Mouse (Mus musculus): Measurements from ENCODE around the gene Ushbp1. TPM values are rescaled to one million over a fixed set of nuclear protein-coding genes. Genes with fewer than 3 reads are reported as not detected.
A peak's percentile ranks its signal among the peaks of the same experiment; 100 is the strongest.

The Ushbp1 gene
- total and polyA plus RNA-seq, 2 experiments from 2014 or later, result 4.2 to 5.6 TPM

DNA sequence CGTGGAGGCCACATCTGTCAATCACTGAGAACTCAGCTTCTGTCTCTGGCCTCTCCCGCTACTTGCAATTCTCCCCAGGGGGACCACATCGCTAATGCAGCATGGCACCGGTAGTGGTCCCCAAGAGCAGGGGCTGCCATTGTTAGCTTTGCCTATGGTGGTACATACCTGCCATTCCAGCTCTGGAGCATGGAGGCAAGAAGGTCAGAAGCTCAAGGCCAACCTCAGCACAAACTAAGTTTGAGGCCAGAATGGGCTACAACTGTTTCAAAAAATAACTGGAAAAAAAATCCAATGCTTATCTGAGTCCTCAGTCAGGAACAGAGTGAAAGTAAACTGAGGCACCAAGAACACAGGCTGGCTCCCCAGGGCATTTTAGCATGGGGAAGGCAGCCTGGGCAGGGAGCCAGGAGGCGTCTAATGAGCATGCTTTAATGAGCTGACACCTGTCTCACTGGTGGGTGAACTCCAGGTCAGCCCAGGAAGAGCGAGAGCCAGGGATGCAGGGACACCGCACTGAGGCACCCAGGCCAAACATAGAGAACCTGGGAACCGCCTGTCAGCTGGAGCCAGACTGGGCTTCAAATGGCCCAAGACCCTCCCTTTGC lies 19.1 kb downstream of the Ushbp1 start:
- DNase-seq (no peak), ATAC-seq (no peak)
- TF ChIP-seq CTCF (IDR thresholded peaks at IDR 0.05; ENCODE audit: low read depth), result peak; percentile 36
- peak overlapping the region; percentile 89 for H3K4me2 ChIP-seq (ENCODE audit: low read depth)
- no peaks in the 10 kb centered on the region for H3K9me3 ChIP-seq (ENCODE audit: low read length)
- peaks cover 14% of the 10 kb centered on the region for H3K4me1 ChIP-seq (ENCODE audit: insufficient read depth)
- H3K4me3 ChIP-seq (ENCODE audit: low read depth, low read length), result peak overlapping the region; percentile 39
- H3K27ac ChIP-seq (ENCODE audit: low read depth, low read length), result 0 out of 2 replicates have a peak overlapping the region, but pooled peaks have one; percentile 69
- 28% methylated on average over 8 of the region's 8 CpGs for WGBS
- peak overlapping the region; percentile 58 for H3K9ac ChIP-seq
- 0 out of 2 replicates have a peak, but pooled peaks cover 5% of the 10 kb centered on the region for H3K36me3 ChIP-seq (ENCODE audit: insufficient read depth)
- no peaks in the 10 kb centered on the region for H3K27me3 ChIP-seq (ENCODE audit: insufficient read depth, low read length)

DNA sequence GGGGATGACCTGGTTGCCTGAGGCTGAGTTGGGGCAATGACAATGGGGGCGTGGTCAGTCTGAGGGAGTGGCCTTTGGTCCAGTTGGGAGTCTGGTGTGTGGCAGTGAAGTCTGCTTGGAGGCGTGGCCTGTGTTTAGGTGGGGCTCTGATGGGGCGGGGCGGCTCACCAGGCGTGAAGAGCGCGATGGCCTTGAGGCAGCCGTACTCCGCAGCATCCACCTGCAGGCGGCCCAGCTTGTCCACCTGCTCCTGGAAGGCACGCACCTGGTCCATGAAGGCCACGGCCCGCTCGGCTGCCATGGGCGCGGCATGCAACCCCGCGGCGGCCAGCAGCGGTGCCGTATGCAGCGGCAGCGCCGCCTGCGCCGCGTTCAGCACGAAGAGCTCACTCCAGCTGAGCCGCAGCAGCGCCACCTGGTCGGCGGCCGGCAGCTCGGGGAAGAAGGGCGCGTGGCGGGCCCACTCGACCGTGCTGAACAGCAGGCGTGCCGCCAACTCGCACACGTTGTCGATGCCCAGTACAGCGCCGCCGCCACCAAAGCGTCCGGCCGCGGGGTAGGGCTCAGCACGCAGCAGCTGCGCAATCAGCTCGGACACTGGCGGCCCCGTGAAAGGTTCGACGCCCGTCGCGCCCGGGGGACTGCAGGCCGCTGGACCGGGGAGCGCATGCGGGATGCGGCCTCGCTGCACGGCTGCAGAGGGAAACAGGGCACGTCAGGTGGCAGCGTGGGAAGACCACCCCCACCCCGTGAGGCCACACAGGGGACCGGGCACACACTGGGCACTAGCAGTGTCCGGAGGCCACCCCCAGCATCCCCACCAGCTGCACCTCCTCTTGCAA lies 19.8 kb downstream of the Ushbp1 start:
- peak; percentile 71 for DNase-seq
- Histone ChIP-seq H3K4me3 (ENCODE audit: low read depth, low read length) (peak overlapping the region; percentile 39), H3K4me1 (ENCODE audit: insufficient read depth) (peaks cover 14% of the 10 kb centered on the region), H3K27me3 (ENCODE audit: insufficient read depth, low read length) (no peaks in the 10 kb centered on the region), H3K9ac (peak overlapping the region; percentile 58), H3K27ac (ENCODE audit: low read depth, low read length) (peak overlapping the region; percentile 69), H3K9me3 (ENCODE audit: low read length) (no peaks in the 10 kb centered on the region), H3K36me3 (ENCODE audit: insufficient read depth) (0 out of 2 replicates have a peak, but pooled peaks cover 5% of the 10 kb centered on the region), H3K4me2 (ENCODE audit: low read depth) (peak overlapping the region; percentile 89)
- 3% methylated on average over 74 of the region's 74 CpGs for WGBS
- TF ChIP-seq CTCF (IDR thresholded peaks at IDR 0.05; ENCODE audit: low read depth), result peak; percentile 61
- ATAC-seq, result peak; percentile 1; the same call in 1 of the 2 replicates

DNA sequence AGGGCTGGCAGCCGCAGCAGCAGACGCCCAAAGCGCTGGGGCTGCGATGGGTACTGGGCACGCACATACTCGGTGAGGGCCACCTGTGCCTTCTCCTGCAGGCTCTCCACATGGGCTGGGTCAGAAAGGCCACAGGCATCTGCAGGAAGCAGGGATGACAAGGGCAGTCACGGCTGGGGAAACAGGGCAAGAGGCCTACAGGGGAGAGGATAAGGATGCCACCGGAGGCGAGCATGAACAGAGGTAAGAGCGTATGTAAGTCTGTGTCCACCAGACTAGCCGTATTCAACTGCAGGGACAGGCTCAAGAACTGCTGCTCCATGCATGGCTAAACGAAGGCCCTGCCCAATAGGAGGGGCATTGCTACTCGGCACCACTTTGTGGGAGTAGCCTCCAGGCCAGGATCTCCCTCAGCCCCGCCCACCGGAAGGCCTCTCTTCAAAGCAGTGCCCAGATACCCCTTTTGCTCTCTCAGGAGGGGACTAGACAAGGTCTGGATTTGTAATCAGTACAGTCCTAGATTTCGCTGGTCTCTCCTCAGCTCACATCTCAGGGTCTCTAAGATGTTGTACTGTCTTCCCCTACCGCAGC lies 20.9 kb downstream of the Ushbp1 start:
- Histone ChIP-seq H3K4me2 (ENCODE audit: low read depth) (no peak overlapping the region), H3K27me3 (ENCODE audit: insufficient read depth, low read length) (no peaks in the 10 kb centered on the region), H3K4me1 (ENCODE audit: insufficient read depth) (peaks cover 9% of the 10 kb centered on the region), H3K9me3 (ENCODE audit: low read length) (no peaks in the 10 kb centered on the region), H3K4me3 (ENCODE audit: low read depth, low read length) (no peak overlapping the region), H3K36me3 (ENCODE audit: insufficient read depth) (peaks cover 7% of the 10 kb centered on the region), H3K27ac (ENCODE audit: low read depth, low read length) (no peak overlapping the region), H3K9ac (no peak overlapping the region)
- no peak for TF ChIP-seq CTCF (IDR thresholded peaks at IDR 0.05; ENCODE audit: low read depth)
- no peak for ATAC-seq
- 80% methylated on average over 17 of the region's 17 CpGs for WGBS
- DNase-seq, result no peak

DNA sequence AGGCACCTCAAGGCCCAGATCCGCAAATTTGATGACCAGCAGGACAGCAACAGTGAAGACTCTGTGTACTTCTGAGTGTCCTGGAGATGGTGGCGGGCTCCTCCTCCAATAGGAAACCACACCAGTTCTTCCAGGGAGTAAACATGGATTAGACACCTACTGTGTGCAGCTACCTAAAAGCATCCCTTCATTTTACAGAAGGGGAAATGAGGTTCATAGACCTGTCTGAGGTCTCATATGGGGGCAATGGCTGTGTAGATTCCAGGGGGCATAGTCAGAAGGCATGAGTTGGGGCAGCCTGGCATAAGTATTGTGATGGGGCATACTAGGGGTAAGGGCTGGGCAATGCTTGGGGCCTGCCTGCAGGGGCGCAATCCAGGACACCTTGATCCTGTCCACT lies 22.6 kb downstream of the Ushbp1 start:
- Histone ChIP-seq H3K4me2 (ENCODE audit: low read depth) (no peak overlapping the region), H3K9me3 (ENCODE audit: low read length) (no peaks in the 10 kb centered on the region), H3K9ac (no peak overlapping the region), H3K36me3 (ENCODE audit: insufficient read depth) (peaks cover 17% of the 10 kb centered on the region), H3K4me1 (ENCODE audit: insufficient read depth) (peaks cover 11% of the 10 kb centered on the region), H3K4me3 (ENCODE audit: low read depth, low read length) (no peak overlapping the region), H3K27me3 (ENCODE audit: insufficient read depth, low read length) (no peaks in the 10 kb centered on the region), H3K27ac (ENCODE audit: low read depth, low read length) (no peak overlapping the region)
- TF ChIP-seq CTCF (IDR thresholded peaks at IDR 0.05; ENCODE audit: low read depth), result no peak
- DNase-seq (no peak), ATAC-seq (no peak)
- WGBS, result 90% methylated on average over 3 of the region's 3 CpGs

DNA sequence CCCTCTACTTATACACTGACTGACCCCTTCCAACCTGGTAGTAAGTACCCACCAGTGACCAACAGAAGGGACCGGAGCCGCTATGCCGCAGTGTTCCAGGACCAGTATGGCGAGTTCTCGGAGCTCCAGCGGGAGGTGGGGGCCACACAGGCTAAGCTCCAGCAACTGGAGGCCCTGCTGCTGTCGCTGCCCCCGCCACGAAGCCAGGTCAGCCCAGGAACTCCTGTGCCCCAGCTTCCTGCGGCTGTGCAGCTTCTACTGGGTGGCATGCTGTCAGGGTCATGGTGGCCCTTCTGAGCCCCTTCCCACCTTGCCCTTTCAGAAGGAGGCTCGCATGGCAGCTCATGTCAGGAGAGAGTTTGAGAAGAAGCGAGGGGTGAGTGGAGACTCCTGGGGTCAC lies 23.2 kb downstream of the Ushbp1 start:
- Histone ChIP-seq H3K4me3 (ENCODE audit: low read depth, low read length) (no peak overlapping the region), H3K4me2 (ENCODE audit: low read depth) (no peak overlapping the region), H3K4me1 (ENCODE audit: insufficient read depth) (peaks cover 15% of the 10 kb centered on the region), H3K9me3 (ENCODE audit: low read length) (no peaks in the 10 kb centered on the region), H3K27me3 (ENCODE audit: insufficient read depth, low read length) (no peaks in the 10 kb centered on the region), H3K27ac (ENCODE audit: low read depth, low read length) (no peak overlapping the region), H3K9ac (no peak overlapping the region), H3K36me3 (ENCODE audit: insufficient read depth) (peaks cover 17% of the 10 kb centered on the region)
- TF ChIP-seq CTCF (IDR thresholded peaks at IDR 0.05; ENCODE audit: low read depth), result no peak
- no peak for ATAC-seq
- 88% methylated on average over 12 of the region's 12 CpGs for WGBS
- DNase-seq, result no peak

DNA sequence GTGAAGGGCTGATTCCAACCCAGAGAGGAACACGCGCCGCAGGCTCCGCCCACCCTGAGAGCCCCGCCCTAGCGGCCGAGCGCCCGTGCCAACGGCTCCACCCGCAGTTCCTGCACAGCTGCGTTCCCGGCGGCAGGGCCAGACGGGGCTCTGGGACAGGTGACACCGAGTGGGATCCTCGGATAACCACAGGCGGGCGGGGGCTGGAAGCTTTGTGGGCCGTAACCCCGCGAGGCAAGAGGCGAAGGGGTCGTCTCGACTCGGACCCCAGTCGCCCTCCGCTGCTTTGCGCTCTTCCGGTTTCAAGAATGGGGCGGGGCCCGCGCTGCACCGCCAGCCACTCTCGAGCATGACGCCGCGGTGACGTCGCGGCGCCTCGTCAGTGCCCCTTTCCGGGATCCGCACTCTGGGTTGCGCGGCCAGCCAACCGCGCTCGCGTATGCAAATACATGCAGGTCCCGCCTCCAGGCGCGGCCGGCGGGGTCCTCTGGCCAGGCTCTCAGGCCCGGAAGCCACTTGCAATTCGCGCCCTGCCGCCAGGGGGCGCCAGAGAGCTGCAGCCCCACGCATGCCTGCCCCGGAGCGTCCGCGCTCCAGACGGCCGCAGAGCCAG lies 24.3 kb downstream of the Ushbp1 start, which contains the start of gene Ocel1:
Gene Ocel1, plus strand, starts transcription at position 63 of the 613 bp plus-strand sequence.
- Histone ChIP-seq H3K9me3 (ENCODE audit: low read length) (no peaks in the 10 kb centered on the region), H3K4me2 (ENCODE audit: low read depth) (peak within 1 kb of the TSS; percentile 41), H3K4me1 (ENCODE audit: insufficient read depth) (peaks cover 11% of the 10 kb centered on the region), H3K9ac (peak within 1 kb of the TSS; percentile 51), H3K36me3 (ENCODE audit: insufficient read depth) (peaks cover 17% of the 10 kb centered on the region), H3K4me3 (ENCODE audit: low read depth, low read length) (peak within 1 kb of the TSS; percentile 61), H3K27ac (ENCODE audit: low read depth, low read length) (peak within 1 kb of the TSS; percentile 80), H3K27me3 (ENCODE audit: insufficient read depth, low read length) (no peaks in the 10 kb centered on the region)
- ATAC-seq (peak; percentile 88), DNase-seq (peak; percentile 98)
- WGBS, result 2% methylated on average over 68 of the region's 68 CpGs
- TF ChIP-seq CTCF (IDR thresholded peaks at IDR 0.05; ENCODE audit: low read depth), result peak; percentile 95
